Mouse (Mus musculus) heart, postnatal 4 days (tissue): Measurements from ENCODE around the gene 2610318N02Rik. TPM values are rescaled to one million over a fixed set of nuclear protein-coding genes. Genes with fewer than 3 reads are reported as not detected.
A peak's percentile ranks its signal among the peaks of the same experiment; 100 is the strongest.

Experiments used
- DNase-seq: peaks from one replicate; pipeline ENCODE4 v3.0.0; 2021
- microRNA-seq, 2 experiments: library from miRNA; unstranded; fragments of <30 nt; microRNA quantifications; one replicate each; pipeline ENCODE4 v1.2.0; 2021 to 2022
- total RNA-seq, 2 experiments: library from RNA; stranded (reverse); gene quantifications; 2 replicates each; pipeline ENCODE4 v1.2.3; 2021

2610318N02Rik gene
- total RNA-seq, 2 experiments from 2014 or later: 4.1 to 4.3 TPM

GRCm38 (mm10) chr16:17110771-17111743, 13.9 kb downstream of the 2610318N02Rik start, which contains the start of gene Ppil2:
TSS of gene Ppil2 (minus strand) at chr16:17111257.
- peak; percentile 63 for DNase-seq

GRCm38 (mm10) chr16:17104600-17104999, 20.4 kb downstream of the 2610318N02Rik start:
- DNase-seq: no peak

GRCm38 (mm10) chr16:17102630-17103220, 22.2 kb downstream of the 2610318N02Rik start:
- peak; percentile 20 for DNase-seq

DNA sequence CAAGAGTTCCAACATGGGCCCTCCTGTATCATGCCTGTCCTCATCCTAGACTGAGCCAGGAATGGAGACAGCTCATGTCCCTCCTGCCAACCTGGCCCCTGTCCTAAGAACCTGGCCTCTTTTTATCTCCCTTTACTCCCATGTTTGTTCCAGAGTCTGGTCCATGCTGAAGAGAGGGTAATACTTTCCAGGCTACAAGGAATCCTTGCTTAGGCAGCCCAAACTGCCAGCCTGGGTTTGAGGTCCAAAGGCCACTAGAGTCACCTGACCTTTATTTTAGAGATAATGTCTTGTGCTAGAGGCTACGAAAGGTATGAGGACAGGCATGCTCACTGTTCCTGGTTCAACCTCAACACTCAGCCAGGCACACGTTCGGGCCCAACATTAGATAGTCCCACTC, 28.0 kb downstream of the 2610318N02Rik start:
- DNase-seq: no peak

- DNase-seq: no peak
These were observed 36.6 kb downstream of the 2610318N02Rik start for GRCm38 (mm10) chr16:17088346-17088745.

DNA sequence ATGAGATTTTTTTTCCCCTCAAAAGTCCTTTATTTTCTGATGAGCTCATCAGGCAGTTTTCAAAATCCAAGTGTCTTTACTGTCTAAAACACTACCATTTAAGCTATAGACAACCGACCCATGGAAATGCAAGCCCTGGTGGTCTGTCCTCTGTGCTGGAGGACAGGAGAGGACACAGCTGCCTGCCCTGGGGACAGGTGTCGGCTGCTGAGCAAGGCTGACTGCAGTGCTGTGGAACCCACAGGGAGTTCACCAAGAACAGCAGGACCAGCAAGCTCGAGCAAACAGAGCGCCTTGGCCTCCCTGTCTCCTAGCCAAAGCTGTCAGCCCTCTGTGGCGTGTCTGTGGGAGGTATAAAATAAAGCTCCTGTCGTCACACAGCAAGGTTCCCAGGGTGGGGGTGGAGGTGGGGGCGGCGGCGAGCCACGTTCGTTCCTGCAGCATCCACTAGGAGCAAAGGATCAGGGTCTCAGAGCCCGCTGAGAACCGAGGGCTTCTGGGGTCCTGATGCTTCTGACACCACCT, 38.2 kb downstream of the 2610318N02Rik start:
- DNase-seq: no peak

- DNase-seq: no peak
These were observed 38.7 kb downstream of the 2610318N02Rik start for GRCm38 (mm10) chr16:17086241-17086640.

- no peak for DNase-seq
These were observed 39.3 kb downstream of the 2610318N02Rik start for GRCm38 (mm10) chr16:17085636-17086035.

DNA sequence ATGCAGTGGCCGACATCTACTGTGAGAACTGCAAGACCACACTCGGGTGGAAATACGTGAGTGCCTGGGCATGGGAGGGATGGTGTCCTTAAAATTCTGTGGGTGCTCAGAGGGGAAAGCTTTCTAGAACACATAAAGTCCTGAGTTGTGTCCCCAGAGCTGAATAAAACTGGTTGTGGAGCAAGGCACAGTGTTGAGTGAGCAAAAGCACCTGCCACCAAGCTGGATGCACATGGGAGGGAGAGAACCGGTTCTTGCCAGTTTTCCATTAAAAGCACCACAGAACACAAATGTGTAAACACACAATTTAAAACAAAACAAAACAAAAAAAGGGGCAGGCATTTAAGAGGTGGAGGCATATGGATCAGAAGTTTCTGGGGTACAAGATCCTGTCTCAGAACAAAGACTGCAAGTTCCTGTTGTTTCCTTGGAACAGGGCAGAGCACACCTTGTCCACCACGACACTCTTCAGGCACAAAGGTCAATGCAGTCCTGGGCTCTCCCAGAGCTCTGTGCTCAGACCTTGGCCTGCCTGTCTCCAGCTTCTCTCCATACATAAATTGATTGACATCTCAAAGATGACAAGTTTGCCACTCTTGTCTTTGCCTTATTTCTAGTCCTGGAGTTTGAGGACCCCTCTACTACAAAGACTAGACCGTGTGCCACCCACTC, 42.7 kb downstream of the 2610318N02Rik start:
- DNase-seq: no peak

- DNase-seq: peak; percentile 39
These were observed 46.9 kb downstream of the 2610318N02Rik start for GRCm38 (mm10) chr16:17078101-17078500.

- no peak for DNase-seq
These were observed 48.1 kb downstream of the 2610318N02Rik start for GRCm38 (mm10) chr16:17076869-17077268.

GRCm38 (mm10) chr16:17076301-17076700, 48.7 kb downstream of the 2610318N02Rik start:
- DNase-seq: no peak

- DNase-seq: no peak
These were observed 52.0 kb downstream of the 2610318N02Rik start for GRCm38 (mm10) chr16:17073000-17073399.

DNA sequence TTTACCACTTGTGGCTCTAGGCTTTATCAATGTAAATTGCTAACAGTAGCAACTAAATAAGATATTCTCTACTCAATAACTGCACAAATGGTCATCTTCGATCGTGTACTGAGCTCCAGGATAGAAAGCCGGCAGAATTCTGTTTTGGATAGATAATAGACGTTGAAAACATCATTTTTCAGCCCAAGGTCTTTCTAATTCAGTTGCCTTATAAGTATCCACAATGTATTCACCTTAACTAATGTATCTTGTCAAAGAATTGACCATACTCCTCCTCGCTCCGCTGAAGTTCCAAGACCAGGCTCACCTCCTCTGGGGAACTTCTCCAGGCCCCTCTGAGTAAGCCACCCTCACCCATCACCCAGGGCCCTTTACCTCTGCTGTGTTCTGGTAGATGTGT, 54.3 kb downstream of the 2610318N02Rik start:
- no peak for DNase-seq

DNA sequence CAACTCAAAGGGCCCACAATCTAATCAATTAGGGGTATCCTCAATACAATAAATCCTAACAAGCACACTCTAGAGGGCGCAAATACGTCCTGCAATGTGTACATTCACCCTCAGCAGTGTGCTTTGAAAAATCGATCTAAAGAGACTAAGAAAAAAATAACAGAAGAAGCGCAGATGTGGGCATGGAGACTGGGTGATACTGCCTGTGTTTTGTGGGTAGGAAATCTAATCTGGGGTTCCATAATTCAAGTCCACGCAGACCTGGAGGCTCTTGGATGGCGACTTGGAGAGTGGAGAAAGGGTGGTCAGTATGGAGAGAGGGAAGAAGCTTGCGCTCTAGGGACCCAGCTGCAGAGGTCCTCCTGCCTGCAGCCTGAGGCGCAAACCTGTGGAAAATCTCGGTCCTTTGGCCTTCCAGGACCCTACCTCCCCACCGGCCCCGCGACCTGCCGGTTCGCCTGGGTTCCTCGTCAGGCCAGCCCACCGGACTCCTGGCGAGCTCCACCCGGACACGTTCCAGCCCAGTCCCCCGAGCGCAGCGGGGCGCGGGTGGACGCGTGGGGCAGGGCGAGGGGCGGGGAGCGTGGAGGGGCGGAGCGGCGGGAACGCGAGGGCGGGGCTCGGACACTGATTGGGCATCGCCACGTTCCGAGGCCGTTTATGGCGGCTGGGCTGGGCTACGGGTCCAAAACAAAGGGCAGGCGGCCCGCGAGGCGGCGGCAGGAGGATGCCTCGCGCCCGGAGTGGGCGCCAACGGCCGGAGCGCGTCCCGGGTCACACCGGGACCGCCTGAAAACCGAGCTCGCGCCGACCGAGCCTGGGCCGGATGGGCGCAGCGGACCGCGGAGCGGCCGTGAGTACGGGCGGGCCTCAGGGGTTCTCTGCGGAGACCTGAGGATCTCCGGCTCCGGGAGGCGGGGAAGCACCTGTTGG, 55.2 kb downstream of the 2610318N02Rik start, which contains the start of gene Ypel1:
Gene Ypel1, plus strand, starts transcription at position 186 of the 933 bp plus-strand sequence.
- peak; percentile 89 for DNase-seq

GRCm38 (mm10) chr16:17067552-17067951, 57.4 kb downstream of the 2610318N02Rik start:
- DNase-seq: no peak

Small RNA genes lying within 50 kb of the gene (microRNA-seq; reads per million reads assigned to microRNA genes)
- 1,079 to 1,230 reads per million in 2 experiments for gene Mir130b
- 22.3 to 40.1 reads per million in 2 experiments for gene Mir301b

Other genes starting within 250 kb of the 2610318N02Rik start
- gene Ppm1f, start 228.7 kb downstream of the 2610318N02Rik start, total RNA-seq: 10 to 100 TPM; 40.5 to 48.0 TPM
- gene Mapk1, start 141.8 kb downstream of the 2610318N02Rik start, total RNA-seq: 100 to 1,000 TPM; 128 to 135 TPM
- gene Ypel1, start 55.5 kb downstream of the 2610318N02Rik start, total RNA-seq: 1 to 10 TPM; 6.3 to 6.9 TPM
- 10 to 100 TPM; 49.0 to 52.5 TPM for gene Ppil2, start 13.9 kb downstream of the 2610318N02Rik start, total RNA-seq
- 10 to 100 TPM in 1 of 2 experiments, 1 to 10 TPM in 1; 8.2 to 10.5 TPM for gene Sdf2l1, start 7.2 kb upstream of the 2610318N02Rik start, total RNA-seq
- 1 to 10 TPM; 1.9 to 2.9 TPM for gene Ydjc, start 19.5 kb upstream of the 2610318N02Rik start, total RNA-seq
- gene Ccdc116, start 22.1 kb upstream of the 2610318N02Rik start, total RNA-seq: under 1 TPM; 0.26 to 0.32 TPM
- 100 to 1,000 TPM; 154 to 157 TPM for gene Ube2l3, start 77.5 kb upstream of the 2610318N02Rik start, total RNA-seq
- under 1 TPM; 0.43 TPM for gene Rimbp3, start 83.4 kb upstream of the 2610318N02Rik start, total RNA-seq
- 1 to 10 TPM; 7.0 to 7.1 TPM for gene Hic2, start 108.4 kb upstream of the 2610318N02Rik start, total RNA-seq
- gene Tmem191c, start 150.9 kb upstream of the 2610318N02Rik start, total RNA-seq: 1 to 10 TPM; 6.3 to 7.9 TPM
- gene Serpind1, start 206.2 kb upstream of the 2610318N02Rik start, total RNA-seq: 1 to 10 TPM; 3.3 to 3.7 TPM